Mouse (Mus musculus): Measurements from ENCODE around the gene Adk. TPM values are rescaled to one million over a fixed set of nuclear protein-coding genes. Genes with fewer than 3 reads are reported as not detected.

Gene Adk
- polyA plus RNA-seq, 1 experiment from 2014 or later: 195 TPM

GRCm38 (mm10) chr14:21034791-21035190, 17.6 kb upstream of the Adk start:
- H3K4me3 ChIP-seq (ENCODE audit: low read length): no peak overlapping the region
- ATAC-seq (ENCODE audit: low read depth): no peak
- WGBS: 92% methylated on average over 3 of the region's 3 CpGs
- peaks cover 34% of the 10 kb centered on the region for H3K36me3 ChIP-seq (ENCODE audit: control insufficient read depth, insufficient read depth, low read length)
- no peak overlapping the region for H3K9ac ChIP-seq (ENCODE audit: low read length)
- no peak overlapping the region for H3K27ac ChIP-seq (ENCODE audit: low read length)
- H3K27me3 ChIP-seq (ENCODE audit: control insufficient read depth, insufficient read depth, low read depth, low read length): no peaks in the 10 kb centered on the region
- H3K4me1 ChIP-seq (replicated peaks; ENCODE audit: control insufficient read depth, insufficient read depth, low read length): peaks cover 8% of the 10 kb centered on the region; the same call in 1 of the 2 replicates
- H3K9me3 ChIP-seq (ENCODE audit: control insufficient read depth, low read length): no peaks in the 10 kb centered on the region
- H3K4me2 ChIP-seq (ENCODE audit: low read depth, low read length): no peak overlapping the region

GRCm38 (mm10) chr14:21039077-21039476, 13.3 kb upstream of the Adk start:
- Histone ChIP-seq H3K27me3 (ENCODE audit: control insufficient read depth, insufficient read depth, low read depth, low read length) (no peaks in the 10 kb centered on the region), H3K9me3 (ENCODE audit: control insufficient read depth, low read length) (no peaks in the 10 kb centered on the region), H3K27ac (ENCODE audit: low read length) (no peak overlapping the region), H3K4me3 (ENCODE audit: low read length) (no peak overlapping the region), H3K9ac (ENCODE audit: low read length) (no peak overlapping the region), H3K36me3 (ENCODE audit: control insufficient read depth, insufficient read depth, low read length) (peaks cover 24% of the 10 kb centered on the region), H3K4me1 (replicated peaks; ENCODE audit: control insufficient read depth, insufficient read depth, low read length) (no peaks in the 10 kb centered on the region), H3K4me2 (ENCODE audit: low read depth, low read length) (no peak overlapping the region)
- WGBS: 49% methylated on average over 12 of the region's 12 CpGs
- no peak for ATAC-seq (ENCODE audit: low read depth)

DNA sequence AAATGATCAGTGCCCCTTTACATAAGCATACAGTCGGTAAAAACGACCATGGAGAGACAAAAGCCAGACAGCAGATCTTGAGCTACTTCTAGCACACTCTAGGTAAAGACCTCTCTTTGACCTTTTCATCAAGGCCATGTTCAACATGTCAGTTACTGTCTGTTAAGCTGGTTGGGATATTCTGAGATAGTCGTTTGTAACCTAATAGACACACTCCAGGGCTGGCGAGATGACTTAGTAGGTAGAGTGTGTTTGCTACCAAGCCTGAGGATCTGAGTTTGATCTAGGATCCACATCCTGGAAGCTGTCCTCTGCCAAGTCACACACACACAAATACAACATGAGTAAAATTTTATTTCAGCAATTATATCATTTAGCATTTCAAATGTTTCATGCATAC, 12.8 kb upstream of the Adk start:
- H3K4me3 ChIP-seq (ENCODE audit: low read length): no peak overlapping the region
- 56% methylated on average over 4 of the region's 4 CpGs for WGBS
- no peaks in the 10 kb centered on the region for H3K4me1 ChIP-seq (replicated peaks; ENCODE audit: control insufficient read depth, insufficient read depth, low read length)
- ATAC-seq (ENCODE audit: low read depth): no peak
- H3K4me2 ChIP-seq (ENCODE audit: low read depth, low read length): no peak overlapping the region
- H3K27ac ChIP-seq (ENCODE audit: low read length): peak overlapping the region; percentile 7; the same call in 1 of the 2 replicates
- H3K9me3 ChIP-seq (ENCODE audit: control insufficient read depth, low read length): no peaks in the 10 kb centered on the region
- peaks cover 24% of the 10 kb centered on the region for H3K36me3 ChIP-seq (ENCODE audit: control insufficient read depth, insufficient read depth, low read length)
- no peaks in the 10 kb centered on the region for H3K27me3 ChIP-seq (ENCODE audit: control insufficient read depth, insufficient read depth, low read depth, low read length)
- H3K9ac ChIP-seq (ENCODE audit: low read length): no peak overlapping the region

DNA sequence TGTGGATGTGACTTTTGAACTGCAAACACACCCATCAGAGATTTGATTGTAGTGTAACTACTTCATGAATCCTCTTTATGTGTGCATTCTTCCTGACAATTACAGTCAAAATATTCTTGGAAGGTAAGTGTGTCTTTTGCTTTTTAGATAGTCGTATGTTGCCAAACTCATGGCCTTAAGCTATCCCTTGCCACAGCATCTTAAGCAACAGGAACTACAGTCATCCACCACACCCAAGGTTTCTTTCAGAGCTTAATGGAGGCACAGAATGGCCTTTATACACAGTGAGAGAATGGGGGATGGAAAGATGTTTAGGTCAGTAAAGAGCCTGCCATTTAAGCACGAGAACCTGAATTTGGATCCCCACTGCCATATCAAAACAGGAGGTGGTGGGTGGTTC, 4.5 kb upstream of the Adk start:
- ATAC-seq (ENCODE audit: low read depth): no peak

DNA sequence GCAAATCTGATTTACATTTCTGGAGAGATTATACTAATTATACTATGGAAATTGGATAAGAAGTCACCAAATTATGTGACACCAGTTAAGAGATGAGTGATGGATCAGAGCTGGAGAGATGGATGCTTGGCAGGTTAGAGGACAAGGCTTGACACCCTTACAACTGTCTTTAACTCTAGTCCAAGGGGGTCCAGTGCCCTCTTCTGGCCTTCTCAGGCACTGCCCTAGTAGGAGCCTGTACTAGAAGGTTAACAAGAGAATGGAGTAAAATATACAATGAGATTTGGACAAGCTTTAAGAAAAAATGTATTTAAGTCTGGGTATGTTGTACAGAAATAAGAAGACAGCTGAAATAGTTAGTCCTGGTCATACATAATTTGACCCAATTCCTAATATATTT, 3.5 kb upstream of the Adk start:
- Histone ChIP-seq H3K9me3 (ENCODE audit: control insufficient read depth, low read length) (no peaks in the 10 kb centered on the region), H3K27me3 (ENCODE audit: control insufficient read depth, insufficient read depth, low read depth, low read length) (no peaks in the 10 kb centered on the region), H3K36me3 (ENCODE audit: control insufficient read depth, insufficient read depth, low read length) (peaks cover 2% of the 10 kb centered on the region; the same call in 1 of the 2 replicates), H3K4me3 (ENCODE audit: low read length) (no peak overlapping the region), H3K4me1 (replicated peaks; ENCODE audit: control insufficient read depth, insufficient read depth, low read length) (peaks cover 11% of the 10 kb centered on the region; the same call in 1 of the 2 replicates), H3K4me2 (ENCODE audit: low read depth, low read length) (no peak overlapping the region), H3K27ac (ENCODE audit: low read length) (no peak overlapping the region), H3K9ac (ENCODE audit: low read length) (no peak overlapping the region)
- no peak for ATAC-seq (ENCODE audit: low read depth)

More for the DNA sequence above, 4.5 kb upstream of the Adk start:
- no peak overlapping the region for H3K27ac ChIP-seq (ENCODE audit: low read length)
- H3K4me1 ChIP-seq (replicated peaks; ENCODE audit: control insufficient read depth, insufficient read depth, low read length): 0 out of 2 replicates have a peak, but pooled peaks cover 4% of the 10 kb centered on the region
- no peak overlapping the region for H3K4me2 ChIP-seq (ENCODE audit: low read depth, low read length)
- H3K36me3 ChIP-seq (ENCODE audit: control insufficient read depth, insufficient read depth, low read length): peaks cover 2% of the 10 kb centered on the region; the same call in 1 of the 2 replicates
- no peaks in the 10 kb centered on the region for H3K9me3 ChIP-seq (ENCODE audit: control insufficient read depth, low read length)
- H3K9ac ChIP-seq (ENCODE audit: low read length): no peak overlapping the region
- no peak overlapping the region for H3K4me3 ChIP-seq (ENCODE audit: low read length)
- H3K27me3 ChIP-seq (ENCODE audit: control insufficient read depth, insufficient read depth, low read depth, low read length): no peaks in the 10 kb centered on the region
- WGBS: 87% methylated on average over 2 of the region's 2 CpGs

DNA sequence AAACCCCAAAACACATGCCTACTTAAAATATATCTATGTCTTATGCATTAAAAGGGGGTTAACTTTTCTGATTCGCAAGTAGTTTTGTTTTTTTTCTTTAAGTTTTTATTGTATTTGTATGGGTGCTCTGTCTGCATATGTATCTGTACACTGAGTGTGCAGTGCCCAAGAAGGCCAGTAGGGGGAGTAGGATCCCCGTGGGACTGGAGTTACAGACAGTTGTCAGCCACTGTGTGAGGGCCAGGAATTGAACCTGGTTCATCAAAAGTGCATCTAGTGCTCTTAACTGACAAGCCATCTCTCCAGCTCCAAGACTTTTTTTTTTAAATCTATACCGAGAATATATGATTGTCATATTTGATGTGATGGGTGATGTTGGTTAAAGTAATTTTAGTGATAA, 1.6 kb upstream of the Adk start:
- no peak overlapping the region for H3K4me3 ChIP-seq (ENCODE audit: low read length)
- H3K4me2 ChIP-seq (ENCODE audit: low read depth, low read length): 0 out of 2 replicates have a peak overlapping the region, but pooled peaks have one; percentile 62
- H3K9me3 ChIP-seq (ENCODE audit: control insufficient read depth, low read length): no peaks in the 10 kb centered on the region
- no peak for ATAC-seq (ENCODE audit: low read depth)
- no peak overlapping the region for H3K9ac ChIP-seq (ENCODE audit: low read length)
- H3K36me3 ChIP-seq (ENCODE audit: control insufficient read depth, insufficient read depth, low read length): no peaks in the 10 kb centered on the region
- H3K27ac ChIP-seq (ENCODE audit: low read length): no peak overlapping the region
- peaks cover 14% of the 10 kb centered on the region; the same call in 1 of the 2 replicates for H3K4me1 ChIP-seq (replicated peaks; ENCODE audit: control insufficient read depth, insufficient read depth, low read length)
- WGBS: 74% methylated on average over 3 of the region's 3 CpGs
- H3K27me3 ChIP-seq (ENCODE audit: control insufficient read depth, insufficient read depth, low read depth, low read length): no peaks in the 10 kb centered on the region

- no peaks in the 10 kb centered on the region for H3K36me3 ChIP-seq (ENCODE audit: control insufficient read depth, insufficient read depth, low read length)
- WGBS: 4% methylated on average over 28 of the region's 28 CpGs
- H3K4me1 ChIP-seq (replicated peaks; ENCODE audit: control insufficient read depth, insufficient read depth, low read length): peaks cover 14% of the 10 kb centered on the region; the same call in 1 of the 2 replicates
- peak overlapping the region; percentile 85 for H3K27ac ChIP-seq (ENCODE audit: low read length)
- no peak; the same call in 1 of the 2 replicates for ATAC-seq (ENCODE audit: low read depth)
- H3K9ac ChIP-seq (ENCODE audit: low read length): peak overlapping the region; percentile 85
- no peaks in the 10 kb centered on the region for H3K9me3 ChIP-seq (ENCODE audit: control insufficient read depth, low read length)
- H3K27me3 ChIP-seq (ENCODE audit: control insufficient read depth, insufficient read depth, low read depth, low read length): no peaks in the 10 kb centered on the region
- peak overlapping the region; percentile 95 for H3K4me3 ChIP-seq (ENCODE audit: low read length)
- peak overlapping the region; percentile 62 for H3K4me2 ChIP-seq (ENCODE audit: low read depth, low read length)
Measured at GRCm38 (mm10) chr14:21051380-21052111, 828 bp upstream of the Adk start.

- Histone ChIP-seq H3K36me3 (ENCODE audit: control insufficient read depth, insufficient read depth, low read length) (no peaks in the 10 kb centered on the region; the same call in 1 of the 2 replicates), H3K9ac (ENCODE audit: low read length) (peak overlapping the region; percentile 85), H3K27me3 (ENCODE audit: control insufficient read depth, insufficient read depth, low read depth, low read length) (no peaks in the 10 kb centered on the region), H3K4me2 (ENCODE audit: low read depth, low read length) (peak overlapping the region; percentile 62), H3K9me3 (ENCODE audit: control insufficient read depth, low read length) (no peaks in the 10 kb centered on the region), H3K27ac (ENCODE audit: low read length) (peak overlapping the region; percentile 86), H3K4me1 (replicated peaks; ENCODE audit: control insufficient read depth, insufficient read depth, low read length) (peaks cover 14% of the 10 kb centered on the region; the same call in 1 of the 2 replicates), H3K4me3 (ENCODE audit: low read length) (peak overlapping the region; percentile 95)
- under 1% methylated on average over 22 of the region's 25 CpGs for WGBS
- peak; percentile 78 for ATAC-seq (ENCODE audit: low read depth)
Measured at GRCm38 (mm10) chr14:21052781-21053130, 382 bp downstream of the Adk start.

- peak overlapping the region; percentile 85 for H3K9ac ChIP-seq (ENCODE audit: low read length)
- no peaks in the 10 kb centered on the region; the same call in 1 of the 2 replicates for H3K36me3 ChIP-seq (ENCODE audit: control insufficient read depth, insufficient read depth, low read length)
- 3% methylated on average over 8 of the region's 8 CpGs for WGBS
- H3K27ac ChIP-seq (ENCODE audit: low read length): peak overlapping the region; percentile 86
- ATAC-seq (ENCODE audit: low read depth): no peak
- peak overlapping the region; percentile 62 for H3K4me2 ChIP-seq (ENCODE audit: low read depth, low read length)
- H3K4me1 ChIP-seq (replicated peaks; ENCODE audit: control insufficient read depth, insufficient read depth, low read length): peaks cover 14% of the 10 kb centered on the region; the same call in 1 of the 2 replicates
- H3K9me3 ChIP-seq (ENCODE audit: control insufficient read depth, low read length): no peaks in the 10 kb centered on the region
- H3K27me3 ChIP-seq (ENCODE audit: control insufficient read depth, insufficient read depth, low read depth, low read length): no peaks in the 10 kb centered on the region
- H3K4me3 ChIP-seq (ENCODE audit: low read length): peak overlapping the region; percentile 95
Measured at GRCm38 (mm10) chr14:21053151-21053550, 777 bp downstream of the Adk start.

All from lung, embryonic 16.5 days (tissue).